Mouse (Mus musculus): ENCODE data around the gene Cdpf1.

DNA sequence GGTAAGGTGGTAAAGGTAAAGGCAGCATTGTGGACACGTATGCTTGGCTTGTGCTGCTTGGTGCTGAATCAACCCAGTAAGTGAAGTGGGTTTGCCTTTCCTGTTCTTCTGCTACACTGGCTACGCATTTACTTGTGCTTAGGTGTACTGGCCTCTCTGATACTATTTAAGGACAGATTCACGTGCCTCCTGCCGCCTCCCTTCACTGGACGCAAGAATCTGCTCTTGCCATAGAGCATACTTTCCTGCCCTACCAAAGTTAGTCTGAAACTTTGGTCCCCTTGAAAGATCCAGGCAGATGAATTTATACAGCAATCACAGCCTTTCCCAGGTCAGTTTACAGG, 1.1 kb downstream of the Cdpf1 start:
- TF ChIP-seq CTCF (IDR thresholded peaks at IDR 0.05; ENCODE audit: control insufficient read depth, insufficient read depth, low read length) (no peak), POLR2A (IDR thresholded peaks at IDR 0.05; ENCODE audit: borderline replicate concordance, control insufficient read depth, low read depth, low read length) (no peak)

All from bone marrow, adult 2 months (tissue).